Mouse (Mus musculus) mouse trophoblast stem cell (cell line): Measurements from ENCODE around the gene Cmtm7.

Source experiments
- in situ Hi-C, 2 experiments: fragments of 300-500 bp; cut with MseI, MboI; formaldehyde crosslinking; loops; 2 replicates in 1 of 2; 3 replicates in 1 of 2; pipeline ENCODE4 v1.15.1; 2025

Gene Cmtm7

GRCm38 (mm10) chr9:114727315-114727714 lies 54.3 kb downstream of the Cmtm7 start:
- in situ Hi-C loops, result loop anchor here in 1 of 2 experiments (10.0 kb wide), 1 partner anchor 73 kb away; no protein-coding TSS in a partner anchor

DNA sequence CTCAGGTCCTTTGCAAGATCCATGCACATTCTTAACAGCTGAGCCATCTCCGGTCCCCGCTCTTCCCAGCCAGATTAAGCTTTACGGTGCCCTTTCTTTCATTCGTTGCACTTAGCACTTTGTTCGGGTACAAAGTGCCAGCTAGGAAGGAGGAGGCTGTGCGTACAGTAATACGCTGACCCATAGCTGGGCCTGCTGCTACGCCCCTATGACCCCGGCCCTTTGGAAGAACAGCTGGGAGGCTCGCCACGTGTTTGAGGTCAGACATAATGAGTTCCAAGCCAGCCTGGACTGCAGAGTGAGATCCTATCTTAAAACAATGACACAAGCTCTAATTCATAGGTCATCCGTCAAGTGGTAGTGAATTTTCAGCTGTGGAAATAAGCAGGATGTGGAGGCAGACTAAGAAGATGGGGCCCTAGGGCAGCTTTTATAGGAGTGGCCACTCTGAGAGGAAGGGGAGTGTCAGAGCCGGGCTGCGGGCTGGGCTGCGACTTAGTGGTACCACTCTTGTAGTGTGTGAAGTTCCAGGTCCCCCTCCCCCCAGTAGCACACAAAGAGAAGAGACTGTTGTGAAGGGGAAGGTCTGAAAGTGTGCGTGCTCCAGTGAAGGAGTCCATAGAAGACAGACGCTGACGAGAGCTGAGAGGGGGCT lies 64.9 kb downstream of the Cmtm7 start:
- in situ Hi-C loops, result no loop called here

- in situ Hi-C loops, result no loop called here
Measured at GRCm38 (mm10) chr9:114713481-114713880, 68.2 kb downstream of the Cmtm7 start.

DNA sequence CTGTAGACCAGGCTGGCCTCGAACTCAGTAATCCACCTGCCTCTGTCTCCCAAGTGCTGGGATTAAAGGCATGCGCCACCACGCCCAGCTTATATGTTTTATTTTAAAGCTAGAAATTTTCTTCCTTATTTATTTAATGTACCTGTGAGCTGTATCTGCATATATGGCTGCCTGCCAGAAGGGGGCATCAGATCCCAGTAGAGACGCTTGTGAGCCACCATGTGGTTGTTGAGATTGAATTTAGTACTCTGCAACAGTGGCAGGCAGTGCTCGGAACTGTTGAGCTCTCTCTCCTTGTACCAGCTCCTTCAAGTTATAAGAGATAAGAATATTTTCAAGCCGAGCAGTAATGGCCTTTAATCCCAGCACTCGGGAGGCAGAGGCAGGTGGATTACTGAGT lies 71.3 kb downstream of the Cmtm7 start:
- in situ Hi-C loops, result no loop called here

- in situ Hi-C loops, result no loop called here
Measured at GRCm38 (mm10) chr9:114707805-114708204, 73.9 kb downstream of the Cmtm7 start.
